Mouse (Mus musculus): ENCODE data around the gene Rps6kb2.

DNA sequence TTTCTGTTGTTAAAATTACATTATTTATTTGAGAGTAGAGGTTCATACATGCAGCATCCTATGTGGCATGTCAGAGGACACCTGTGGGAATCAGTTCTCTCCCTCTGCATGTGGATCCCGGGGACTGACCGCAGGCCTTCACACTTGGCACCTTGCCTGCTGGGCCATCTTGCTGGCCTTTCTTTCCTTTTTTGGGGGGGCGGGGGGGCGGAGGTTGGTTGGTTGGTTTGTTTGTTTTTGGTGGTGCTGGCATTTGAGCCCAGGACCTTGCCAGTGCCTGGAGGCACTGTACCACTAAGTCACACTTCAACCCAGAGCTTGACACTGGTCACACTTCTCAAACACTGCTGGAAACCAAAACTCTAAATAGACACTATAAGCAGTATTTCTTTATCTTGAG lies 28.8 kb downstream of the Rps6kb2 start:
- TF ChIP-seq CTCF (IDR thresholded peaks at IDR 0.05; ENCODE audit: borderline replicate concordance, extremely low read depth, insufficient read depth, insufficient read length) (no peak), POLR2A (IDR thresholded peaks at IDR 0.05; ENCODE audit: borderline replicate concordance, extremely low read depth, insufficient read depth, insufficient read length, poor library complexity, severe bottlenecking) (no peak)

Data from brain, embryonic 14.5 days (tissue).